Mouse (Mus musculus): ENCODE measurements around the gene Zfp58. TPM values are rescaled to one million over a fixed set of nuclear protein-coding genes. Genes with fewer than 3 reads are reported as not detected.
"Not testable (repeated sequence)": the region's sequence is repeated elsewhere in the genome, so short reads cannot be mapped to it uniquely, and the experiment has no call there.

Gene Zfp58
- total RNA-seq (2021), result 1 to 10 TPM; 7.5 to 7.6 TPM
- 0.17 and 0.20 TPM in 2 replicates for polyA plus RNA-seq (2012; rRNA removed)
- long read RNA-seq, partial matches to known transcripts, result 0 of 3 reads
- long read RNA-seq, other reads (novel, unspliced or antisense), result 0 of 3 reads

GRCm38 (mm10) chr13:67500084-67500719 is at the start of gene Zfp58:
TSS of gene Zfp58 (minus strand) at chr13:67500555.
- peak; percentile 91 for DNase-seq

GRCm38 (mm10) chr13:67545941-67546340 is 45.6 kb upstream of the Zfp58 start:
- DNase-seq, result no peak

- no peak for DNase-seq
Observed at GRCm38 (mm10) chr13:67527049-67527730, 26.8 kb upstream of the Zfp58 start.

GRCm38 (mm10) chr13:67525753-67526410 is 25.5 kb upstream of the Zfp58 start, which contains the start of the genes Gm26965 and Zfp87:
TSS of gene Gm26965 (minus strand) at chr13:67526151.
TSS of gene Zfp87 (minus strand) at chr13:67526177.
- peak; percentile 94 for DNase-seq

GRCm38 (mm10) chr13:67500908-67501307 is 553 bp upstream of the Zfp58 start:
- DNase-seq, result no peak

GRCm38 (mm10) chr13:67495631-67496030 is 4.7 kb downstream of the Zfp58 start:
- DNase-seq, result no peak

- DNase-seq, result no peak
Observed at GRCm38 (mm10) chr13:67484424-67484811, 15.9 kb downstream of the Zfp58 start.

- DNase-seq, result peak; percentile 91
Observed at GRCm38 (mm10) chr13:67483625-67484423, 16.5 kb downstream of the Zfp58 start, which contains the start of gene Zfp874b. TSS of gene Zfp874b (minus strand) at chr13:67484258.

GRCm38 (mm10) chr13:67481528-67481927 is 18.8 kb downstream of the Zfp58 start:
- DNase-seq, result no peak

- DNase-seq, result no peak
Observed at GRCm38 (mm10) chr13:67469274-67469673, 31.1 kb downstream of the Zfp58 start.

- not testable (repeated sequence) for DNase-seq
Observed at GRCm38 (mm10) chr13:67463506-67464185, 36.7 kb downstream of the Zfp58 start.

GRCm38 (mm10) chr13:67452021-67452309 is 48.4 kb downstream of the Zfp58 start:
- DNase-seq, result no peak

GRCm38 (mm10) chr13:67451172-67452020 is 49.0 kb downstream of the Zfp58 start, which contains the start of gene Zfp874a:
TSS of gene Zfp874a (minus strand) at chr13:67451624.
- DNase-seq, result peak; percentile 93

Other genes with a start within 250 kb of the Zfp58 start
- gene Zfp458, start 222.1 kb downstream of the Zfp58 start, total RNA-seq (2021), result 1 to 10 TPM; 3.4 to 3.6 TPM
- gene Zfp458, start 222.1 kb downstream of the Zfp58 start, polyA plus RNA-seq (2012; rRNA removed), result 0.09 and 0.13 TPM in 2 replicates
- gene Zfp457, start 194.1 kb downstream of the Zfp58 start, total RNA-seq (2021), result 1 to 10 TPM; 3.3 to 4.6 TPM
- gene Zfp457, start 194.1 kb downstream of the Zfp58 start, polyA plus RNA-seq (2012; rRNA removed), result 0.15 and 0.73 TPM in 2 replicates
- gene Zfp595, start 168.0 kb downstream of the Zfp58 start, total RNA-seq (2021), result 1 to 10 TPM; 3.8 to 5.7 TPM
- gene Zfp595, start 168.0 kb downstream of the Zfp58 start, polyA plus RNA-seq (2012; rRNA removed), result 0.10 and 0.12 TPM in 2 replicates
- gene Gm28044, start 140.0 kb downstream of the Zfp58 start, total RNA-seq (2021), result 1 to 10 TPM; 1.2 to 1.8 TPM
- gene Gm28044, start 140.0 kb downstream of the Zfp58 start, polyA plus RNA-seq (2012; rRNA removed), result not detected in 2 replicates
- gene Zfp953, start 139.9 kb downstream of the Zfp58 start, total RNA-seq (2021), result 1 to 10 TPM; 2.6 to 2.8 TPM
- 0.04 and 0.06 TPM in 2 replicates for gene Zfp953, start 139.9 kb downstream of the Zfp58 start, polyA plus RNA-seq (2012; rRNA removed)
- 1 to 10 TPM; 1.1 TPM for gene Gm28041, start 124.8 kb downstream of the Zfp58 start, total RNA-seq (2021)
- not detected in 2 replicates for gene Gm28041, start 124.8 kb downstream of the Zfp58 start, polyA plus RNA-seq (2012; rRNA removed)
- gene Zfp456, start 124.7 kb downstream of the Zfp58 start, total RNA-seq (2021), result 1 to 10 TPM in 1 of 2 experiments, under 1 TPM in 1; 0.98 to 1.4 TPM
- not detected in 2 replicates for gene Zfp456, start 124.7 kb downstream of the Zfp58 start, polyA plus RNA-seq (2012; rRNA removed)
- 1 to 10 TPM; 3.5 to 4.7 TPM for gene Zfp429, start 100.7 kb downstream of the Zfp58 start, total RNA-seq (2021)
- 1.4 TPM in 1 of 2 replicates, not detected in the other for gene Zfp429, start 100.7 kb downstream of the Zfp58 start, polyA plus RNA-seq (2012; rRNA removed)
- gene Zfp459, start 79.1 kb downstream of the Zfp58 start, total RNA-seq (2021), result 1 to 10 TPM in 1 of 2 experiments, under 1 TPM in 1; 0.29 to 3.9 TPM
- 0.02 TPM in 1 of 2 replicates, not detected in the other for gene Zfp459, start 79.1 kb downstream of the Zfp58 start, polyA plus RNA-seq (2012; rRNA removed)
- 10 to 100 TPM; 16.5 to 20.0 TPM for gene Zfp874a, start 48.9 kb downstream of the Zfp58 start, total RNA-seq (2021)
- 0.44 and 0.46 TPM in 2 replicates for gene Zfp874a, start 48.9 kb downstream of the Zfp58 start, polyA plus RNA-seq (2012; rRNA removed)
- 10 to 100 TPM; 16.1 to 17.3 TPM for gene Zfp874b, start 16.3 kb downstream of the Zfp58 start, total RNA-seq (2021)
- 0.28 and 0.95 TPM in 2 replicates for gene Zfp874b, start 16.3 kb downstream of the Zfp58 start, polyA plus RNA-seq (2012; rRNA removed)
- gene Gm26965, start 25.6 kb upstream of the Zfp58 start, total RNA-seq (2021), result not detected
- not detected in 2 replicates for gene Gm26965, start 25.6 kb upstream of the Zfp58 start, polyA plus RNA-seq (2012; rRNA removed)
- 10 to 100 TPM; 23.1 to 24.2 TPM for gene Zfp87, start 25.6 kb upstream of the Zfp58 start, total RNA-seq (2021)
- 3.0 and 4.2 TPM in 2 replicates for gene Zfp87, start 25.6 kb upstream of the Zfp58 start, polyA plus RNA-seq (2012; rRNA removed)
- 1 to 10 TPM; 9.0 to 9.3 TPM for gene Zfp748, start 53.3 kb upstream of the Zfp58 start, total RNA-seq (2021)
- 0.66 and 0.75 TPM in 2 replicates for gene Zfp748, start 53.3 kb upstream of the Zfp58 start, polyA plus RNA-seq (2012; rRNA removed)
- 1 to 10 TPM; 6.4 to 7.8 TPM for gene Zfp729b, start 109.2 kb upstream of the Zfp58 start, total RNA-seq (2021)
- gene Zfp729b, start 109.2 kb upstream of the Zfp58 start, polyA plus RNA-seq (2012; rRNA removed), result 0.03 and 0.09 TPM in 2 replicates
- 1 to 10 TPM; 1.2 to 1.3 TPM for gene Gm49345, start 137.2 kb upstream of the Zfp58 start, total RNA-seq (2021)
- gene Gm49345, start 137.2 kb upstream of the Zfp58 start, polyA plus RNA-seq (2012; rRNA removed), result not detected in 2 replicates
- 1 to 10 TPM; 6.0 to 6.5 TPM for gene Zfp729a, start 137.2 kb upstream of the Zfp58 start, total RNA-seq (2021)
- gene Zfp729a, start 137.2 kb upstream of the Zfp58 start, polyA plus RNA-seq (2012; rRNA removed), result 0.12 and 0.29 TPM in 2 replicates
- gene Zfp738, start 186.5 kb upstream of the Zfp58 start, total RNA-seq (2021), result 10 to 100 TPM in 1 of 2 experiments, 1 to 10 TPM in 1; 6.8 to 14.3 TPM
- gene Zfp738, start 186.5 kb upstream of the Zfp58 start, polyA plus RNA-seq (2012; rRNA removed), result 0.95 and 1.8 TPM in 2 replicates
- gene Zfp65, start 228.6 kb upstream of the Zfp58 start, total RNA-seq (2021), result 10 to 100 TPM; 10.2 to 10.6 TPM
- gene Zfp65, start 228.6 kb upstream of the Zfp58 start, polyA plus RNA-seq (2012; rRNA removed), result 0.06 and 0.16 TPM in 2 replicates